Mouse (Mus musculus) gastrocnemius, adult 18-20 months (tissue): ENCODE measurements at regions not wholly inside any gene's neighbourhood (a gene's known extent, or its start where the extent isn't known, plus 50 kb on each side); places are given as distances from the start of the nearest gene placed in this dataset.

ENCODE experiments used
- DNase-seq: peaks from one replicate; pipeline ENCODE4 v3.0.0; 2021; ENCODE audit warnings: low spot score

DNA sequence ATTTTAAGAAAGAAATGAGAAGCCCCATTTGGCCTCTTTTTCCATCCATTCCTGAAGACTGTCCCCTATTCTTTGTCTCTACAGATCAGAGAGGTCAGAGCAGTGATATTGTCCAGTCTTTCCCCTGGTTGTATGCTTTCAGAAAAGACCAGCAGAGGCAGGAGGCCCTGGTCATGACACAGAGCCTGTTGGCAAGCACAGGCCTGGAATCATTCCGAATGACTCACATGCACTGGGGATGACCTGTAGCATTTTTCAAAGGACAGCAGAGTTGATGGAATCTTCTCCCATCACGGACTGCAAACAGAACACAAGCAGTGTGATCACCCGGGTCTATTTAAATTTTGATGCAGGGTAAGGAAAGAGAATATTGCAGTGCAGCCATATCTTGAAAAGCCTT is 50.2 kb upstream of the Nxt1 start:
- DNase-seq, result peak; percentile 75

DNA sequence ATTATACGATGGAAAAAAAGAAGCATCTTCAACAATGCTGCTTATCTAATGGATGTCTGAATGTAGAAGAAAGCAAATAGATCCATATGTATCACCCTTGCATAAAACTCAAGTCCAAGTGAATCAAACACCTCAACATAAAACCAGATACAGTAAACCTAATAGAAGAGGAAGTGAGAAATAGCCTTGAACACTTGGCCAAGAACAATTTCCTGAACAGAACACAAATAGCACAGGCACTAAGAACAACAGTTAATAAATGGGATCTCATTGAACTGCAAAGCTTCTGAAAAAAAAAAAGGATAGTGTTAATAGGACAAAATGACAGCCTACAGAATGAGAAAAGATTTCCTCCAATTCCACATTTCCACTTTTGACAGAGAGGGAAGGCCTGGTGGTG is 60.5 kb upstream of the Nxt1 start:
- DNase-seq, result no peak

DNA sequence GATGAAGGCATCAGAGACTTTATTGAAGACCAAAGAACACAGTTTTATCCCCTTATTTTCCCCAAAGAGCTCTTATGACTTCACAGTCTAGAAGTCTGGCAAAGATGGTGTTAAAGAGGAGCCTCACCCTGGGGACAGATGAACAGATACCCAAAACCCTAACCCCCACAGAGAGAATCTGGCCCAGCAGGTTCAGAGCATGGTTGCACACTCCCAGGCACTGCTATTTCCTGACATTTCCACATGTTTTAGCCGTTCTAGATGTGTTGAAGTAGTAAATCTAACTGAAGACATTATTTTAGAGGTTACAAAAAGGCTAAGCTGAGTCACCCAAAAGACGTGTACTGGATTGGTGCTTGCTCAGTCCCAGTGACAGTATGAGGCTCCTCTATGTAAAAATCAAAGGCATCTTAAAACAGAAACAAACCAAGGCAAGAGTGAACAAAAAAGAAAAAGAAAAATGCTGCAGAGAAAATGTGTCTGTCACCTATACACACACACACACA is 66.9 kb upstream of the Nxt1 start:
- DNase-seq, result no peak

DNA sequence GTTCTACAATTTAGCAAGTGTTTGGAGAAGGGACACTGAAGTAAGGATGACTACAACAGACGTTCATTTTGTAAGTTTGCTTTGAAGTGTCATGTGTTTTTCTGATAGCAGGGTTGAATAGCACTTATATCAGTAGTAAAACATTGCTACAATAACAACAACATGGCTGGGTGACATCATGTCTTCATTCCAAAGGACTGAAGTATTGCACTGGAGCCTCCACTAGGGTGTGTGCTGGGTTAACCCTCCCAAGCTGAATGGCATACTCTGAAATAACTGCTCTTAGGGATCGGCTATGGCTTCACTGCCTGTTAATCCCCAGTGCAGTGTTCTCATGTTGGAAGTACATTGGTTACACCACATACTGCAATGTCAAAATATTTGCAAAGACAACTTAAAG is 68.5 kb upstream of the Nxt1 start:
- DNase-seq, result peak; percentile 36

DNA sequence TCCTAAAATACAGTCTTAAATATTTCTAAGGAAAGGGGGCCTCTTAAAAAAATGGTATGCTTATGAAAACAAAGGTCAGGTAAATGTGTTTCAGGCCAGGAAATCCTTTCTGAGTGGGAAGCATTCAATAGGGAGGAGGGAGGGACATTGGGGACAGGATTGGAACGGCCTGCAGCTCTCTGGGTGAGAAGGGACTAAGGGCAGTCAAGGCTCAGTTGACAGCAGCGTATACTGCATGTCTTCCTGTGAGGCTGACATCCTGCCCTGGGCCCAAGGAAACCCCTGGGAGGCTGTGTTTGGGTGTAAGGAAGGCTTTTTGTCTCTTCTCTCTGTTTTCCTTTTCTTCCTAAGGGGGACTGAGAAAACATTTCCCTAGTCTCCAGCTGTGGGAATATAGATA is 69.1 kb upstream of the Nxt1 start:
- DNase-seq, result no peak

DNA sequence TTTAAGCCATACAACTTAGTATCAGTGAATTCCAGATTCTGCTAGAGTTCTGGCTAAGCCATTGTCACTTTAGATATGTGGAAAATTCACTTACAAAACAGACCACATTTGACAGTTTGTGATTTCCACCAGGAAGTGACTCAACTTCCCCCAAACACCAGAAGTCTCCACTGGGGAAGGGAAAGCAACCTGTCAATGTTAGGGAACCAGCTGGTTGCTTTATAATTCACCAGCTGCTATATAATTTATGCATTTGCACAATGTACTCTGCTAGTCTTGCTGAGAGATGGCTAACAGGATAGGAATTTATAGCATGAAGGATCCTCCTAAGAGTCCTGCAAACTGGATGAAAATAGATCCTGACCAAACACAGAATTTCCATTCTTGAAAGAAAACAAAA is 72.9 kb upstream of the Nxt1 start:
- DNase-seq, result no peak

DNA sequence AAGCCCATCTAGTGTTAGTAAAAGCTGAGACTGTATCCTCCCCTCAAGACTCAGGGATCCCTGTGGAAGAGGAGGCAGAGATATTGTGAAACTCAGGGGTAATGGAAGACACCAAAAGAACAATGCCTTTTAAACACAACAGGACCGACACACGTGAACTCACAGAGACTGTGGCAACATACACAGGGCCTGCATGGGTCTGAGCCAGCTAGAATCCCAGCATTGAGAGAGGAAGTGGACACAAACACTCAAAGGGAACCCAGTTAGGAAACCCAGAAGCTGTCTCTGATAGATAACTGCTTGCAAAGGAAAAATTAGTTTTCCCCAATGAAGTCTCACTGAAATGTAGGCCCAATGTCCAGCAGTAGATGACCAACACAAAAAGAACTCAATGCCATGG is 75.4 kb upstream of the Nxt1 start:
- DNase-seq, result no peak

DNA sequence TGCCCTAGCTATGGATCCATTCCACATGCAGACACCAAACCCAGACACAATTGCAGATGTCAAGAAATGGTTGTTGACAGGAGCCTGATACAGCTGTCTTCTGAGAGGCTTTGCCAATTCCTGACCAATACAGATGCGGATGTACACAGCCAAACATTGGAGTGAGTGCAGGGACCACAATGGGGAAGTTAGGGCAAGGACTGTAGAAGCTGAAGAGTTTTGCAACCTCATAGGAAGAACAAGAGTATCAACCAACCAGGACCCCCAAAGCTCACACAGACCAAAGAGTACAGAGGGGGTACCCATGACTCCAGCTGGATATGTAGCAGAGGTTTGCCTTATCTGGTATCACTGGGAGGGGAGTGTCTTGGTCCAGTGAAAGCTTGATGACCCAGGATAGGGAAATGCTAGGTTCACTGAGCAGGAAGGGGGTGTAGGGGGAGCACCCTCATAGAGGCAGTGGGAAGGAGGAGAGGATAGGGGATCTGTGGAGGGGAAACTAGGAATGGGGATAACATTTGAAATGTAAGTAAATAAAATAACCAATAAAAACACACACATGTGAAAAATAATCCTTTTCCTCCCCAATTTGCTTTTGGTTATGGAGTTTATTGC is 86.6 kb upstream of the Nxt1 start:
- DNase-seq, result no peak

DNA sequence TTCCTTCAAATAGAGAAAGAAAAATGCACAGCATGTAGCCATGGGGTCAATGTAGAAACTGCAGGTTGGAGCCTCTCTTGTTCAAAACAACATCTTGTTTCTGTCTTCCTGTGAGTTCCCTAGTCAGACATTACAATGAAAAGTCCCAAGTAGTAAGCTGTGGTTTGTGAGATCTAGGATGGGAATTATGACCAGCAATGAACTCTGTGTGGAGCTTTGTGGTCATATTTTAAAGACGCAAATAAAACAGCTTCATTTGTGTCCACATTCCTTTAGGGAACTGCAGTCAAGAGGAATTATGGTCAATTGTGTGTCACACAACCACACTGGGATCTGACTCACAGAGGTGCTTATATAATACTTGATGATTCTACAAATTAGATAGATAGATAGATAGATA is 90.2 kb upstream of the Nxt1 start:
- DNase-seq, result no peak

DNA sequence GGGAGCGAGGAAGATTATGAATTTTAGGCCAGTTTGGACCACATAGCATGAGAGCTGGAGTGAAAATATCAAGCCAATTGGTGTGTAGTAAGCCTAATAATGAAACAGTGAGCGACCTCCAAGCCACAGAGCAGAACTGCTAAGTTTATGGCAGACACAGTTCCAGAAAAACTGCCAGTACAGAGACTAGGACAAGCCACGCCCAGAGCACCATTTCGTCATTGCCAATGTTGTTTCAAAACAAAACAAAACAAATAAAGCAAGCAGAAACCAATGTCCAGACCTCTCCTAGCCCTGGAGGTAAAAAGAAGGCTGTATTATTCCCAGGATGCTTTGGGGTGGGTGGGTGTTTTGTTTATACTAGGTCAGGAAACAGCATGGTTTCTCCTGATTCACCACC is 90.7 kb upstream of the Nxt1 start:
- no peak for DNase-seq

DNA sequence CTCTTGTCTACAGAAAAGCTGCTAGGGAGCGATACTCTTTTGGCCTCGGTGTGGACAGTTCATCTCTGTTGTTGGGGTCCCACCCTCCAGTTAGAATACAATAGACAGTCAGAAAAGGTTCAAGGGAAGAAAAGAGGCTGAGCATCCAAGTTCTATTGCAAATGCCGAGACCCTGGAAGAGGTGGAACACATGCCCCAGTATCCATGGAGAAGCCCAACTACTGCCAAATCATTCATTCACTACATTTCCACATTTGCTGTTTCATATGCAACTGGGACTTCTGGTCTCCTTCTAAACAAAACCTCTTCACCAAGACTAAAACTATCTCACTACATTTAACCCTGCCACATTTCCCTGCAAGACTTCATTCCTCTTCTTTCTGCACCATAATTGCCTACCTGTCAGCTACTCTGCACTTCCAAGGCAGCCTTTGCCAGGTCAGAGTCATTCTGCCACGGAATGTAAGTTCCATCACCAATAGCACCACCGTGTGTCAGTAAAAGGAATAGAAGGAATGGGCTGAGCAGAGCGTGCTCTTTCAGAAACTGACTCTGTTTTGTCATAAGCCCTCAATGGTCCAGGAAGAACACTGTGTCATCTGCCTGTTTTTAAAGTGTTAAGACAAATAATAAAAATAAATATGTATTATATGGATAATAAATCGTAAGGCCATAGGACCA is 92.0 kb upstream of the Nxt1 start:
- DNase-seq, result peak; percentile 58

DNA sequence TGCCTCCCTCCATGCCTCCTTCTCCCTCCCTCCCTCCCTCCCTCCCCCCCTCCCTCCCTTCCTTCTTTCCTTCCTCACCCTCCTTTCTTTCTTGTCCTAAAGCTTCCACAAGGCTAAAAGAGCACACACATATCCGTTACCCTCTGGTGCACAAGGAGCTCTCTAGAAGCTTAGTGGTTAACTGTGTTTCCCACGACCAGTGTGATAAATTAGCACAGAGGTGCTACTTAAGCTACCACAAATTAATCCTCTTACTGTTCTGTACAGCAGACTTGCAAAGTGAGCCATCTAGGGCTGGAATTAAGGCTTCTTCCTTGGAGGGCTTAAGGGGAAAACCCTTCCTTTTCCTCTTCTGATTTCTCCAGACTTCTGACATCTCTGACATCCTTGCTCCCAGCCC is 92.8 kb upstream of the Nxt1 start:
- no peak for DNase-seq

DNA sequence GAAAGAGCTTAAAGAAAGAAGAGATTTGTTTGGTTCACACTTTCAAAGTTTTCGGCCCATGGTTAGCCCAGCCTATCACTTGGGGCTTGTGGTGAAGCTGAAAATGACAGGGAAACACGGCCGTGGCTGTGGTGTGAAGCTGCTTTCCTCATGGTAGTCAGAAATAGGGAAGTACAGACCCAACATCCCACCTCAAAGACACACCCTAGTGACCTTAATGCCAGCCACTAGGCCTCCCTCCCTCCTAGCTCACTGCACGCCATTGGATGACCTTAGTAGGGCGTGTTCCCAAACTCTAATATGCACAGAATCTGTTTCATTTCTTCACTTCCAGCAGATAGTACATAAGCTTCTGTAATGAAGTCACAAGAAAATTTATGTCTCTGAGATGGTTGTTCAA is 93.4 kb upstream of the Nxt1 start:
- DNase-seq, result no peak

DNA sequence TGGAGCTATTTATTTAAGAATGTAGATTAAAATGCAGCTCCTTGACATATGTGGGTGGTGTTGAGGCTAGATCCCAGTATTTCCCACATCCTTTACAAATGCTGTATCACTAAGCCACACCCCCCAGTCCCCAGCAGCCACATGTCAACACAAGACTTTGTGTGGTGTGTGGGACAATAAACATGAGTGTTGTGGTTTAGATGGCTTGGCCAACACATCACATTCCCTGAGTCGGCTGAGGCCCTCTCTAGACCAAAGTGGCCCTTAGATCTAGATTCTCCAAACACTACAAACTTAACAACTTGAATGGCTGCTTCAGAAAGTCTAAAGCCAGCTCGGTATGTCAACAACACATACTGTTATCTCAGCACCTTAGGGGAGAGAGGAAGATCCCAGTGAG is 94.2 kb upstream of the Nxt1 start:
- DNase-seq, result no peak

DNA sequence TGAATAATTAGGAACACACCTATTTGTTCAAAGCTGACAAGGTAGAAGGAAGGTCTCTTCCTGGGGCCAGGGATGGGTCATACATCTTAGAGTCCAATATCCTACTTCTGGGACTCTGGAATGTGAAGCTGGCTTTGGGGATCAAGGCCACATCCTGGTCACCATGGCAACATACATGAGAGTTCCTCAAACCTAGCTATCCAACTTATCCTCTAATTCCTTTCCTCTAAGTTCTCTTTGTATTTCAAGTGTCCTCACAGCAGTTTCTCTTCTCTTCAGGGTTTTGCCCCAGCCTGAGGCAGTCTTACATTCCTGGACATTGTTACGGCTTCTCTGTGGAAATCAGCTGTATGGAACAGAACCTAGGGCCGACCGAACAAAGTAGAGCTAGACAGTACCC is 97.0 kb upstream of the Nxt1 start:
- no peak for DNase-seq

DNA sequence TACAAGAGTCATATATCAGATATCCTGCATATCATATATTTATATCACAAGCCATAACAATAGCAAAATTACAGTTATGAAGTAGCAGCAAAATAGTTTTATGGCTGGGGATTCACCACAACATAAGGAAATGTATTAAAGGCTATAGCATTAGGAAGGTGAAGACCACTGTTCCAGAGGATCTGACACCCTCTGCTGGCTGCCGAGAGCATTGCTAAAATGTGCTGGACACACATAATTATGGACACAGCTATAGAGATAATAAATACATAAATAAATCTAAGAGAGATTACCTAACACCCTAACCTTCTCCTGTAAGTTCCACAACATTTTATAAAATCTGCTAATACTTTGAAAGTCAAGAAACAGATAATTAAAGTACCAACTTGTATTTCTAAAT is 100.2 kb upstream of the Nxt1 start:
- peak; percentile 75 for DNase-seq

DNA sequence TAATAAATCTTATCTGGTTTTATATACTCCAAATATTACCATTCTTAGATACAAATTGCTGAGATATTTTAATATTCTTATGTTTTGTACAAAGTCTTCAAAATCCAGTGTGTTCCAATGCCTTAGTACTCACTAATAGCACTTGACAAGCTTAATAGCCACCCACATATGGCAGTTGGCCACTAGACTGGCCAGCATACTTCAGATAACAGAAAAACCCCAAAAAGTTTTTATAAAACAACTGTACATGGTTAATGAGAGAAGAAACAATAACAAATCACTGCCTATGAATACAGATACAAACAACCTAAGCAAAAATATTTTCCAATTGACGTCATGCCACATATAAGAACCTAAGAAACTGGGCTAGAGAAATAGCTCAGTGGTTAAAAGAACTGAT is 100.8 kb upstream of the Nxt1 start:
- DNase-seq, result no peak

DNA sequence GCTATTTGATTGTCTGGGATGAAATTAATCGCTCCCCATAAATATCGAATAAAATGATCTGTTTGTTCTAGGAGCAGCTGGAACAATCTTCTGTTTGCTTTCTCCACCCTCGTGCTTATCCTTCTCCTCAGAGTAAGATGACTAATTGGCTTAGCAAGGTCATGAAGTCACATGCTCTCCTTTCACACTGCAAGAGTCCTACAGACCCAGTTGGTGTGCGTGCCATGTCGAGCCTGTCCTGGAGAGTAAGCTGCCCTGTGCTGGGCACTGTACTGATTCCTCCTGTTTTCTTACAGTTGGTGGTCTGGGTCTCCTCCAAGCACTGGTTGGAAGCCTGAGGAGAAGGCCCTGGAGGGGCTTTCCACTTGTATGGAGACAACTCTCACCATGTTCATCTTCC is 101.4 kb upstream of the Nxt1 start:
- DNase-seq, result no peak

DNA sequence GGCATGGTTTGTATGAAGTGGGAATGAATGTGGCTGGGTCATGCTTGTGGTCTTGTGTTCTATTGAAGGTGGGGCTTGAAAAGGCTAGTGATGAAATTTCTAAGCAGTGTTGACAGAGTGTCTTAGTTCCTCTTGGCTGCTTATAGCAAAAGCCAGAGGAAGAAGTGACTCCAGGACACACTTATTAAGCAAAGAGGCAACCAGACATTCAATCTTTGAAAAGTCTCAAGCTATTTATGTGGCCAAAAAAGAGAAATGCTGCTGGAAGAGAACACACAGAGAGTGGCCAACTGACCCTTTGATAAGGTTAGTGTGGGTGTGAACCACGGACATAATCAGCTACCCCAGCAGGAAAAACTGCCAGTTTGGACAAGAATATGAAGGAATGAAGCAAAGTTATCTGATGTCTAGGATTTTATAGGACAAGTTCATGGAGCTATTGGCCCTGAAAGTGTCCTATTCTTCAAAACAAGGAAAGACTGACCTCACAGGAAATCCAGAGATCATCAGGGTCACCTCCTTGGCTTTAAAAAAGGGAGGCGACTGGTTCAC is 104.4 kb upstream of the Nxt1 start:
- DNase-seq, result peak; percentile 55

DNA sequence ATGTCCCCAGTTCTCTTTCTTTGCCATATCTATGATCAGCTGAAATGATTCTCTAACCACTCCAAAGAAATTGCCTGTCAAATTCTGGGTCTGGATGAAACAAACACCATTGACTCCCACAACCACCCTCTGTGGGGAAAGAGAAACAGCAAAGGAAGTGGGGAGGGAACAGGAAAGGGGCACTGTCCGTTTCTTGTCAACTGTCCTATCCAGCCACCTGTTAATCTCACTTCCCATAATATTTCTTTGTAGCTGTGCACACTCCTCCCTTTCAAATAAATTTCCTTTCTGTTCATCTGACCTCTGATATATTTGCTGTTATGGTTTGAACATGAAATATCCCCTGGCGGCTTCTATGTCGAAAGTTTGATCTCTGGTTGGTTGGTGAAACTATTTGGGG is 109.0 kb upstream of the Nxt1 start:
- DNase-seq, result no peak

DNA sequence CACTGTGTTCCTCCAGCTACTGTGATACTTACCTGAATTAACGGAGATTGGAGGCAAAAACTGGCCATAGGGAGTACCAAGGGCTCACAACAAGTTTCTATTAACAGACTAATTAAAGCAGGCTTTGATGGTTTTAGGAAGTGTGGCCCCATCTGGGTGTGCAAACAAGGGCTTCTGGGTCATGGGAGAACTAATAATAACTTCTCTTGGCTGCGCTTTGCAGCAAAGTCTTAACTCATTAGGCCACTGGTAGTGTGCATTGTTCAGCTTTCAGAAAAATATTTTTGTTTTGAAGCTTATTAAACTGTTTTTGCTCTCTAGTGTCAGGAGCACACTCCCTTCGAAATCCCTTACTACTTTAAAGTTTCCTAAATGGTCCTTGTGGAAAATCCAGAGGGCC is 110.4 kb upstream of the Nxt1 start:
- no peak for DNase-seq

DNA sequence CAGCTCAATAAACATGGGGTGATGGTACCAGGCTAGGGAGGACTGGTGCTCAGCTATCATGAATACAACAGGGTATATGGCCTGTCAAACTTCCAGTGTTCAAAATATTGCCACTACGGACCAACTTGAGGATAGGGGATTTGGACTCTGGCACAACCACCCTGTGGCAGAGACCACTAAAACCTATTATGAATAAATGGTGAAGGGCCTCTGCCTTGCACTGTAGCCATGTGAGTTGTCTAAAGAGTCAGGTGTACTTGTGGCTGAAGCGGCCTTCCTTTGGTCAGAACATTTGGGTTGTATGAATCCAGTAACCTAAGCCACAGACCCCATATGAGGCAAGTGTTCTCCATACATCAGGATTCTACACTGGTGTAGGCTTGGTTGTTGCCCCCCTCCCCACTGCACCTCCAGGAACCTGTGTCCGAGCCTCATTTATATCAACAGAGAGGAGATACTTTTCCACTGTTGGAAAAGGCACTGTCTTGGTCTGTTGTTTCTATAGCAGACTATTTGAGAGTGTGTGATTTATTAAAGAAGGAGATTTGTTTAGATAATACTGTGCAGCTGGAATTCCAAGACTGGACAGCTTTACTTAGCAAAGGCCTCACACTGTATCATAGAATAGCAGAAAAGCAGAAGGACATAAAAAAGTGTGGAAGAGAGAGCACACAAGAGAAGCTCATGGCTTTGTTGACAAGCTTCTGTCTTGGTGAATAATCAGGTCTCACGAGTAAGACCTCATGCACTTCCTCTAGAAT is 112.2 kb upstream of the Nxt1 start:
- DNase-seq, result no peak

DNA sequence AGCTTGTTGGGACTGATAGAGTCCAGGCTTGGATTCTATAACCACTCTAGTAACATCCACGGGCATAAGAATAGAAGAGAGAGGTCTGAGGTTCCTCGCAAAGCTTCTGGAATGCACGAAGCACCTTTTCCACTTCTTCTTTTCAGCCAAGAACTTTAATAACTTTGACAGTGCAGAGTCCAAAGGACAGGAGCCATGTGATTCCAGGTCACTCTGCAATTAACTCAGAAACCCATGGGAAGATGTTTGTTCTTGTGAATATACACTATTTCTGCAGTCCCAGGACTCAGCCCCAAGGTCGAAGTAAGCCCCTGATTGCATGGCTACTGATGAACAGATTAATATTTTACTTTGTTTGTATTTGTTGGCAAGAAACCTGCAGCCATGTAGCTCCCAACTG is 113.0 kb upstream of the Nxt1 start:
- DNase-seq, result no peak
